Mouse (Mus musculus): ENCODE results near the gene Chrne.

Gene Chrne

GRCm38 (mm10) chr11:70628431-70628830 lies 9.4 kb upstream of the Chrne start:
- no peak for DNase-seq (ENCODE audit: extremely low spot score, low spot score)

- no peak for DNase-seq (ENCODE audit: extremely low spot score, low spot score)
Observed at GRCm38 (mm10) chr11:70626877-70627276, 7.9 kb upstream of the Chrne start.

GRCm38 (mm10) chr11:70625473-70625872 lies 6.5 kb upstream of the Chrne start:
- peak; percentile 65 for DNase-seq (ENCODE audit: extremely low spot score, low spot score)

GRCm38 (mm10) chr11:70623053-70623742 lies 4.2 kb upstream of the Chrne start:
- no peak for DNase-seq (ENCODE audit: extremely low spot score, low spot score)

DNA sequence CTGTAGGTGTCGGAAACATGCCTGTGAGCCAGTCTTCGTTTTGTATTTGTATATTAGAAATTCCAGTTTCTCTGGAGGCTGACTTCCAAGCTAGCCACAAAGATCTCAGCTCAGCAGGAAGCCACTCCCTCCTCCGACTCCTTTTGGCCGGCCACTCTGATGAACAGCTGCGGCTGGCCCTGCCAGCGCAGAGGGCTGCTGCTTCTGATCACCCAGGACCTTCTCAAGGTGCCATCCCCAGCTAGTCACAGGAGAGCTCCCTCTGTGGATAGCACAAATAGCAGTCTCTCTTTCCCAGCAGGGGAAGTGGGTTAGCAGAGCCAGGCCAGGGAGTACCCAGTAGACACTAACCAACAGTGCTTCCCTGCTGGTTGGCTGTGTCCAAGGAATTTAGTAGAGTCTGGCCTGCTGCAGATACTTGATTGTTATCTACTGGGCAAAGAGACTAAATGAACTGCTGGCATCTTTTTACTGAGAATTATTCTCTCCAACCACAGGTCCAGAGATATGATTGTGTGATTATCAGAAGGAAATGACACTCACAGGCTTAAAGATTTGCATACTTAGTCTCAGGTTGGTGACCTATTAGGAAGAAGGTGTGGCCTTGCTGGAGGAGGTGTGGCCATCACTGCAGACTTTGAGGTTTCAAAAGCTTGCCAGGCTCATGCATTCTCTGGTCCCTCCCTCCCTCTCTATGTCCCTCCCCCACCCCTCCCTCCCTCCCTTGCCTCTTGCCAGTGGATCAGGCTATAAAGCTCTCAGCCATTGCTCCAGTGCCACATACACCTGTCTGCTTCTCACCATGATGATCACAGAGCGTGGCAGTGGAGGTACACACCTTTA lies 3.2 kb upstream of the Chrne start:
- no peak for DNase-seq (ENCODE audit: extremely low spot score, low spot score)

DNA sequence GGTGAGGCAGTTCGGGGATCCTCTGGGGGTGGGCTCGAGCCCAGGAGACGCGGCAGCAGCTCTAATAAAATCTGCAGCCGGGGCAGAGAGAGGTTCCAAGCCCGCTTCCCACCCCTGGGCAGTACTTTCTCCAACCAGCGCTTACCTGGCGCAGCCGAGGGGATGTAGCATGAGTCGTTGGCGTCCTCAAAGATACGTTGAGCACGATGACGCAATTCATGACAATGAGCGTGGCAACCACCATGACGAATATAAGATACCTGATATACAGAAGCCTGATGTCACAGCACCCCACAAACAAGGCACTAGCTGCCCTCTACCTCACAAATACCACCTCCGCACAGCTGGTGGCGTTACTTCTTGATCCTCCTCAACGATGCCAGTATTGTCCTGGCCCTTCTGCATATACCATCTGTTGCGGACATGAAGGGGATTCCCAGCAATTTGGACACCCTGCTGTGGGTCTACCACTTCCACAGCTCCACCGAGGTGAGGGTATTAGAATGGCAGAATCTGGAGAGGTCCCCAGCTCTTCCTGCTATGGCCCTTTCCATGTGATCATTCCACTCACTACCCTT lies 3.4 kb downstream of the Chrne start, which contains the start of gene 4930544D05Rik:
Gene 4930544D05Rik (plus strand): TSS at position 333 of the 578 bp plus-strand sequence.
- no peak for DNase-seq (ENCODE audit: extremely low spot score, low spot score)

- DNase-seq (ENCODE audit: extremely low spot score, low spot score) = peak; percentile 52
Observed at GRCm38 (mm10) chr11:70615074-70615473, 3.9 kb downstream of the Chrne start.

DNA sequence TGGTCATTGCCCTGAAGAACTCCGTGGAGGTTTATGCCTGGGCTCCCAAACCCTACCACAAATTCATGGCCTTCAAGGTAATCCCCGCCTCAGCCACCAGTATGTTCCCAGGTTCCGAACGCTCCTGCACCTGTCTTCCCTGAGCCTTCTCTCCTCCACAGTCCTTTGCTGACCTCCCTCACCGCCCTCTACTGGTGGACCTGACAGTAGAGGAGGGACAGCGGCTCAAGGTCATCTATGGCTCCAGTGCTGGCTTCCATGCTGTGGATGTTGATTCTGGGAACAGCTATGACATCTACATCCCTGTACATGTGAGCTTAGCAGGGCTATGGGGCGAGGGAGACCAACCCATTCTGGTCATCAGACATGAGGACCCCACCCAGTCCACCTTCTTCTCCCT lies 6.5 kb downstream of the Chrne start:
- no peak for DNase-seq (ENCODE audit: extremely low spot score, low spot score)

GRCm38 (mm10) chr11:70610752-70611151 lies 8.3 kb downstream of the Chrne start:
- DNase-seq (ENCODE audit: extremely low spot score, low spot score) = no peak

GRCm38 (mm10) chr11:70608381-70609066 lies 10.5 kb downstream of the Chrne start:
- DNase-seq (ENCODE audit: extremely low spot score, low spot score) = no peak

GRCm38 (mm10) chr11:70607611-70608010 lies 11.4 kb downstream of the Chrne start:
- no peak for DNase-seq (ENCODE audit: extremely low spot score, low spot score)

- no peak for DNase-seq (ENCODE audit: extremely low spot score, low spot score)
Observed at GRCm38 (mm10) chr11:70606717-70607116, 12.3 kb downstream of the Chrne start.

GRCm38 (mm10) chr11:70605024-70605566 lies 13.9 kb downstream of the Chrne start:
- DNase-seq (ENCODE audit: extremely low spot score, low spot score) = peak; percentile 73

DNA sequence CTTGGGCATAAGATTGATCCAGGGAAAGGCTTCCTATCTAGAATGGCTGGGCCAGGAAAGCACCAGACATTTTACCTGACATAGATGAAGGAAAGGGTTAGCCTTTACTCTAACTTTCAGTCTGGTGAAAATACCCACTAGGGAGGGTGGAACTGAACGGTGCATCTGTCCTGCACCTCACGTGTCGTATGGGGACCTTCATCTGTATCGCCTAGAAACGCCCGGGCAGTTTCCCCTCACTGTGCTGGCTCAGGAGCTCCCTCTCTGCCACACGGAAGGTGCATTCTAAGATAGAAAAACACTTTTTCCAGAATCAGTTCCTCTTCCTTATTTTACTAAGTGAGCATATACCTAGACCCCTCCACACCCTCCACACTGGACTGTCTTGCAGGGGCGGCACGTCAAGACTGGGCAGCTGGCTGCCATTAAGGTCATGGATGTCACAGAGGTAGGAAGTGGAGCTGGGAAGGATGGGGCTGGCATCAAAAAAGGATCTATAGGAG lies 20.5 kb downstream of the Chrne start:
- DNase-seq (ENCODE audit: extremely low spot score, low spot score) = no peak

DNA sequence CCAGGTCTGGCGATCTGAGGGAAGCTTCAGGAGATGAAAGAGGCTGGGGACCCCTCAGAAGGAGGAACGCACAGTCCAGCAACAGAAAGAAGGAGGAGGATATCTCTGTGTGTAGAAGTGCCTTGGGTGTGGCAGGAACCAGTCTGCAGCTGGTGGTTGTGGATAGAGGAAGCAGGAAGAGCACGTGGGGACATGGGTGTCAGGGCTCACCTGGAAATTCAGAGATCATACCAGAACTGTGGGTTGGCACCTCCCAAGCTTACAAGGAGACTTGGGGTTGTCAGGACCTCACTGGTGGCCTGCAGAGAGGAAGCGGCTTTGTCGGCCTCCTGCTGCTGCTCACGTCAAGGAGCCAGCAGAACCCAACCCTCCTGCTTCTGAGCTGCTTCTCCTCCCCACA lies 21.7 kb downstream of the Chrne start:
- DNase-seq (ENCODE audit: extremely low spot score, low spot score) = no peak

GRCm38 (mm10) chr11:70596094-70596493 lies 22.9 kb downstream of the Chrne start:
- no peak for DNase-seq (ENCODE audit: extremely low spot score, low spot score)

GRCm38 (mm10) chr11:70595638-70596037 lies 23.4 kb downstream of the Chrne start:
- DNase-seq (ENCODE audit: extremely low spot score, low spot score) = no peak

- DNase-seq (ENCODE audit: extremely low spot score, low spot score) = no peak
Observed at GRCm38 (mm10) chr11:70594253-70594989, 24.6 kb downstream of the Chrne start.

GRCm38 (mm10) chr11:70591733-70592132 lies 27.3 kb downstream of the Chrne start:
- DNase-seq (ENCODE audit: extremely low spot score, low spot score) = no peak

- DNase-seq (ENCODE audit: extremely low spot score, low spot score) = no peak
Observed at GRCm38 (mm10) chr11:70586954-70587353, 32.1 kb downstream of the Chrne start.

All from neural tube, embryonic 10.5 days (tissue).